Mouse (Mus musculus) brain, embryonic 14.5 days (tissue): ENCODE measurements around the gene Hpcal4.

Source experiments
- CTCF ChIP-seq: fragments of 200-500 bp; IDR thresholded peaks from 2 replicates; pipeline ENCODE4 v1.5.1; 2012; ENCODE audit warnings: inconsistent platforms, mild to moderate bottlenecking, moderate library complexity, borderline replicate concordance; ENCODE audit not compliant: insufficient read depth, insufficient read length; ENCODE audit errors: extremely low read depth
- POLR2A ChIP-seq: fragments of 200-500 bp; IDR thresholded peaks from 2 replicates; pipeline ENCODE4 v1.6.1; 2012; ENCODE audit warnings: mild to moderate bottlenecking, inconsistent platforms, borderline replicate concordance; ENCODE audit not compliant: poor library complexity, insufficient read depth, insufficient read length, severe bottlenecking; ENCODE audit errors: extremely low read depth

GRCm38 (mm10) chr4:123211453-123211852, 28.4 kb downstream of the Hpcal4 start:
- no peak for TF ChIP-seq CTCF
- TF ChIP-seq POLR2A: no peak
